Mouse (Mus musculus): ENCODE measurements around the gene Carns1. TPM values are rescaled to one million over a fixed set of nuclear protein-coding genes. Genes with fewer than 3 reads are reported as not detected.

Carns1 gene
- total and polyA plus RNA-seq, 3 experiments, result 0.63 to 0.81 TPM; not detected in 1

DNA sequence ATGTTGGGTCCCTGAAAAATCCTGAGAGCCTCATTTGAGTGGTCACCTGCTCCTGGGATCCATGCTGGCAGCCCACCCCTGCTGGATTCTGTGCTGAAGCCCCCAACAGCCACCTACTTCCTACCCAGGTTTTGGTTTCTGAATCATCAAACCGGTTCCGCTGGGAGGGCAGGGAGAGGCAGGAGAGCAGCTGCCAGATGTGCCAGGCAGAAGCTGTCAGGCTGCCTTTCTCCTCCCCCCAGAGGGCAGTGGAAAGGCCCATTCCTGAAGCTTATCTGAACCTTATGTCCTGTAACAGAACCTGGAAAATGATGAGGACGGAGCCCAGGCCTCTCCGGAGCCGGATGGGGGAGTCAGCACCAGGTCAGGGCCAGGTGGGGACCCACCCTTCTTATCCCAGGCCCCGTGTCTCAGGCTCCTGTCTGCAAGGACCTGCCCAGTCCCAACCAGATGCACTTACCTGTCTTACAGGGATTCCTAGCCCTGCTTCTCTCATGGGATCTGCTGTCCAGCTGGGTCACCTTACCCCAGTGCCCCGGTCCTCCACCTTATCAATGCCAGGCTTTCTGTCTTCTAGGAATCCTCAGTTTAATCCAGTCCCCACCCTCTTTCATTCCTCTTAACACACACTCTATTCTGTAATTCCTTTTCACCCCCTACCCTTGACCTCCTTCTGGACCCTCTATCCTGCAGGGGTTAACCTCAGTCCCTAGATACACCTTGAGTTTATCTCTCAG is 48.4 kb downstream of the Carns1 start:
- TF ChIP-seq CHD1 (IDR thresholded peaks at IDR 0.05; ENCODE audit: low read depth, low read length), result 0 out of 2 replicates have a peak, but pooled peaks have one; percentile 5
- TF ChIP-seq RCOR1 (IDR thresholded peaks at IDR 0.05; ENCODE audit: low read depth, low read length), result no peak
- DNase-seq (ENCODE audit: low read depth, low spot score), result no peak
- H3K4me3 ChIP-seq (ENCODE audit: control insufficient read depth in 1 of 2, insufficient read depth in 1 of 2, low read depth in 2 of 2, low read length in 2 of 2), result peak overlapping the region; percentile 88 to 91
- H3K27me3 ChIP-seq (ENCODE audit: control insufficient read depth in 1 of 2, insufficient read depth in 2 of 2, low read length in 2 of 2), result no peaks in the 10 kb centered on the region
- no peak overlapping the region; the same call in 1 of the 2 replicates for H3K9ac ChIP-seq (ENCODE audit: control insufficient read depth, low read depth, low read length, poor library complexity, severe bottlenecking)
- H3K79me2 ChIP-seq (ENCODE audit: control insufficient read depth, insufficient read depth, low read length, poor library complexity), result peaks cover 4% of the 10 kb centered on the region; the same call in 1 of the 2 replicates
- no peaks in the 10 kb centered on the region for H3K9me3 ChIP-seq (replicated peaks; ENCODE audit: insufficient read depth, low read length)
- peaks cover 0 to 26% of the 10 kb centered on the region in 2 experiments; a peak in 2 of 4 replicates for H3K36me3 ChIP-seq (ENCODE audit: control insufficient read depth in 1 of 2, insufficient read depth in 2 of 2, low read length in 2 of 2)
- H3K27ac ChIP-seq (ENCODE audit: control insufficient read depth, low read depth, low read length), result no peak overlapping the region
- H3K4me1 ChIP-seq (ENCODE audit: control insufficient read depth in 1 of 2, insufficient read depth in 2 of 2, low read length in 2 of 2), result peaks cover 10 to 19% of the 10 kb centered on the region in 2 experiments

DNA sequence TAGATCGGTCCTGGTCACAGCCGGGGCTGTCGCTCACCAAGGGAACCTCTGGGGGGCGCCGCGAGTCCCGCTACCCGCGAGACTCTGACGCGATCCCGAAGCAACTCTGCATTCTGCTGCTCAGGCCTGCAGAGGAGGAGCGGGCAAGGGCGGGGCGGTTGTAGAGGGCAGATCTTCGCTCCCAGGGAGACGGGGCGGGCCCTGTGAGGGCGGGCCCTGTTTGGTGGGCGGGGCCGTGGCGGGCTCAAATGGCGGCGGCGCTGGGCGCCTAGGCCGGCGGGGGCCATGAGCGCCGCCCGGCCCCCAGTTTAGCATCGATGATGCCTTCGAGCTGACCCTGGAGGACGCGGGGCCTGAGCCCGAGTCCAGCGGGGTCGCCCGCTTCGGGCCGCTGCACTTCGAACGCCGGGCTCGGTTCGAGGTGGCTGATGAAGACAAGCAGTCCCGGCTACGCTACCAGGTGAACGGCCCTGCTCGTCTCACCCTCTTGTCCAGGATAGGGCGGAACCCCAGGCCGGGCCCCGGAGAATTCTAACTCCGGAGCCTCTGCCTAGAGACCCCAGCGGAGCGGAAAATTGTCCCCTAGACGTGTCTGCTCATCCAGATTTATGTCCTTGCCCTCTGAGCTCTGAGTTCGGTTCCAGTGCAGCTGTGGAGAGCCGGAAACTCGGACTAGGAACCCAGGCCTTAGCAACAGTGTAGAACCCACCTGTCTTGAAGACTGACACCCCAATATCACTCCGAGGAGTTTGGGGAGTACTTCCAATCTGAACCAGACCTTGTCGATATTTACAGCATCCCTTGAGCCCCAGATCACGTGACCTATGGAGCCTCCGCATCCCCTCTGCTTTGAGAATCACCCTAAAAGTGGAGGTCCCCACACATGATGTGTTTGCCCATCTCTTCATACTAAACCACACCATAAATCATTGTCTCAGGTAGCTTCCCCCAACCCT is 49.3 kb downstream of the Carns1 start, which contains the start of gene Aip:
Gene Aip, minus strand, starts transcription at position 118 of the 956 bp plus-strand sequence.
- no peaks in the 10 kb centered on the region for H3K9me3 ChIP-seq (replicated peaks; ENCODE audit: insufficient read depth, low read length)
- H3K4me1 ChIP-seq (ENCODE audit: control insufficient read depth in 1 of 2, insufficient read depth in 2 of 2, low read length in 2 of 2), result peaks cover 12 to 19% of the 10 kb centered on the region in 2 experiments
- H3K27ac ChIP-seq (ENCODE audit: control insufficient read depth, low read depth, low read length), result peak within 1 kb of the TSS; percentile 63
- DNase-seq (ENCODE audit: low read depth, low spot score), result peak; percentile 99
- peaks cover 4% of the 10 kb centered on the region; the same call in 1 of the 2 replicates for H3K79me2 ChIP-seq (ENCODE audit: control insufficient read depth, insufficient read depth, low read length, poor library complexity)
- H3K36me3 ChIP-seq (ENCODE audit: control insufficient read depth in 1 of 2, insufficient read depth in 2 of 2, low read length in 2 of 2), result peaks cover 0 to 26% of the 10 kb centered on the region in 2 experiments; a peak in 2 of 4 replicates
- H3K4me3 ChIP-seq (ENCODE audit: control insufficient read depth in 1 of 2, insufficient read depth in 1 of 2, low read depth in 2 of 2, low read length in 2 of 2), result peak within 1 kb of the TSS; percentile 88 to 91
- H3K9ac ChIP-seq (ENCODE audit: control insufficient read depth, low read depth, low read length, poor library complexity, severe bottlenecking), result peak within 1 kb of the TSS; percentile 95
- no peaks in the 10 kb centered on the region for H3K27me3 ChIP-seq (ENCODE audit: control insufficient read depth in 1 of 2, insufficient read depth in 2 of 2, low read length in 2 of 2)
- TF ChIP-seq SIN3A (IDR thresholded peaks at IDR 0.05; ENCODE audit: low read length) (peak; percentile 97), TAL1 (IDR thresholded peaks at IDR 0.05; ENCODE audit: low read length) (no peak), POLR2A (IDR thresholded peaks at IDR 0.05; ENCODE audit: control insufficient read depth in 1 of 2, insufficient read depth in 1 of 2, low read depth in 1 of 2, low read length in 2 of 2, poor library complexity in 1 of 2) (peak; percentile 78 to 97; a peak in 3 of 4 replicates), MXI1 (IDR thresholded peaks at IDR 0.05; ENCODE audit: low read depth, low read length) (peak; percentile 63; the same call in 1 of the 2 replicates), MAZ (IDR thresholded peaks at IDR 0.05; ENCODE audit: low read depth, low read length) (peak; percentile 98), GATA1 (IDR thresholded peaks at IDR 0.05; ENCODE audit: low read depth, low read length) (no peak), POLR2AphosphoS2 (IDR thresholded peaks at IDR 0.05; ENCODE audit: low read length) (peak; percentile 79; the same call in 1 of the 2 replicates), POLR2AphosphoS5 (IDR thresholded peaks at IDR 0.05; ENCODE audit: borderline replicate concordance, low read depth, low read length) (no peak), ETS1 (IDR thresholded peaks at IDR 0.05; ENCODE audit: low read depth, low read length) (peak; percentile 42; the same call in 1 of the 2 replicates), JUND (IDR thresholded peaks at IDR 0.05; ENCODE audit: low read depth, low read length) (no peak), RAD21 (IDR thresholded peaks at IDR 0.05; ENCODE audit: low read depth, low read length) (peak; percentile 28), USF2 (IDR thresholded peaks at IDR 0.05; ENCODE audit: borderline replicate concordance in 1 of 2, insufficient read depth in 1 of 2, low read depth in 1 of 2, low read length in 2 of 2) (peak; percentile 24 to 72; a peak in 2 of 4 replicates), TBP (IDR thresholded peaks at IDR 0.05; ENCODE audit: low read depth, low read length) (peak; percentile 45; the same call in 1 of the 2 replicates), MAFK (IDR thresholded peaks at IDR 0.05; ENCODE audit: borderline replicate concordance, low read depth, low read length) (no peak), MYB (IDR thresholded peaks at IDR 0.05; ENCODE audit: low read depth, low read length) (no peak), ZNF384 (IDR thresholded peaks at IDR 0.05; ENCODE audit: low read depth, low read length) (no peak), RCOR1 (IDR thresholded peaks at IDR 0.05; ENCODE audit: low read depth, low read length) (no peak), MYC (IDR thresholded peaks at IDR 0.05; ENCODE audit: low read depth, low read length) (no peak), KAT2A (conservative IDR thresholded peaks at IDR 0.05; ENCODE audit: low read depth, low read length) (no peak; the same call in 1 of the 2 replicates), NELFE (IDR thresholded peaks at IDR 0.05; ENCODE audit: low read depth, low read length) (peak; percentile 79), ZC3H11A (IDR thresholded peaks at IDR 0.05; ENCODE audit: low read depth, low read length) (no peak), BHLHE40 (IDR thresholded peaks at IDR 0.05; ENCODE audit: borderline replicate concordance, low read depth, low read length) (peak; percentile 81; the same call in 1 of the 2 replicates), HCFC1 (IDR thresholded peaks at IDR 0.05; ENCODE audit: low read depth, low read length) (peak; percentile 90), MEF2A (IDR thresholded peaks at IDR 0.05; ENCODE audit: extremely low read depth, insufficient replicate concordance, low read depth, low read length, poor library complexity, severe bottlenecking) (no peak), ZMIZ1 (IDR thresholded peaks at IDR 0.05; ENCODE audit: low read depth, low read length) (peak; percentile 73)

All from MEL (cell line).